Mouse (Mus musculus): ENCODE results near the gene Slc9a3r1. TPM values are rescaled to one million over a fixed set of nuclear protein-coding genes. Genes with fewer than 3 reads are reported as not detected.

The Slc9a3r1 gene
- polyA plus RNA-seq, 1 experiment from 2014 or later = 46.6 TPM

DNA sequence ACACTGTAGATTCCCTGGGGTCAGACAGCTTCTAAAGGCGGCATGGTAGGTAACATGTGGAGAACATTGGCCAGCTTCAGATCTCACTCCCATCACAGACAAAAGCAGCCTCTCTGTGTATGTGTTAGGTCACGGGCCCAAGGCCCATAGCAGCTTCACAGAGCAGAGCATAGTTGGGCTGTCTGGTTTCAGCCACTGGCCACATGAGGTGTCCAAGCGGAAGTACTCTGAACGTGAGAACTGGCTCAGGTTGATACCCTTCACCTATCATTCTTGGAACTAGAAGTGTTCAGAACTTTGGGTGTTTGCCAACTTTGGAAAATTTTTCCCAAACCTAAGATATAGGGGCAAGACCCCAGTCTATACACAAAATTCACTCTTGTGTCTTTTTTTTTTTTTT is 6.3 kb downstream of the Slc9a3r1 start:
- Histone ChIP-seq H3K4me2 (ENCODE audit: low read length) (no peak overlapping the region), H3K27me3 (ENCODE audit: control insufficient read depth, insufficient read depth, low read length) (peaks cover 12% of the 10 kb centered on the region; the same call in 1 of the 2 replicates), H3K4me3 (replicated peaks; ENCODE audit: low read depth, low read length) (no peak overlapping the region), H3K4me1 (ENCODE audit: control insufficient read depth, insufficient read depth, low read length) (peaks cover 23% of the 10 kb centered on the region), H3K9me3 (ENCODE audit: control insufficient read depth, low read length) (no peaks in the 10 kb centered on the region), H3K9ac (replicated peaks; ENCODE audit: low read length) (no peak overlapping the region), H3K27ac (replicated peaks; ENCODE audit: low read depth, low read length) (no peak overlapping the region), H3K36me3 (ENCODE audit: control insufficient read depth, insufficient read depth, low read length) (no peaks in the 10 kb centered on the region)
- WGBS = 91% methylated on average over 4 of the region's 4 CpGs
- ATAC-seq (ENCODE audit: low FRiP score, low TSS enrichment) (no peak), DNase-seq (no peak)

DNA sequence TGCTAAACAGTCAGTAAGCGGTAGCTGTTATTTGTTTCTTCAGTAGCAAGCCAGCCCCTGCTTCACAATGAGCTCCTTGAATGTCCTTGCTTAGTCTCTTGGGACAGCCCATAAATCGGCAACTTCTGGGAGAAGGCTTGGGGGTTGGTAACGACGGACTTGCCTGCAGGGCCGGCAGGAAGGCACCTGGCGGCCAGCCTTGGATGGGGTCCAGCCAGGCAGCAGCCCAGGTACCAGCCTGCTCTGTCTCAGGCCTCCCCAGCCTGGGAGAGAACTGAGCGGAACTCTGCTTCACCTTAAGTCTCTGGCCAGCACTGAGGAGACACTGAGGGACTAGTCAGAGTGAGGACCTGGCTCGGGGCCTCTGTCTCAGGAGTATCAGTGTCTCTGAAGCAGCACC is 8.0 kb downstream of the Slc9a3r1 start:
- Histone ChIP-seq H3K4me1 (ENCODE audit: control insufficient read depth, insufficient read depth, low read length) (peaks cover 25% of the 10 kb centered on the region), H3K27ac (replicated peaks; ENCODE audit: low read depth, low read length) (no peak overlapping the region), H3K36me3 (ENCODE audit: control insufficient read depth, insufficient read depth, low read length) (no peaks in the 10 kb centered on the region), H3K27me3 (ENCODE audit: control insufficient read depth, insufficient read depth, low read length) (no peaks in the 10 kb centered on the region), H3K4me2 (ENCODE audit: low read length) (no peak overlapping the region), H3K4me3 (replicated peaks; ENCODE audit: low read depth, low read length) (no peak overlapping the region), H3K9ac (replicated peaks; ENCODE audit: low read length) (no peak overlapping the region), H3K9me3 (ENCODE audit: control insufficient read depth, low read length) (no peaks in the 10 kb centered on the region)
- WGBS = 54% methylated on average over 8 of the region's 8 CpGs
- DNase-seq (no peak), ATAC-seq (ENCODE audit: low FRiP score, low TSS enrichment) (no peak)

- no peak overlapping the region for H3K27ac ChIP-seq (replicated peaks; ENCODE audit: low read depth, low read length)
- no peaks in the 10 kb centered on the region for H3K9me3 ChIP-seq (ENCODE audit: control insufficient read depth, low read length)
- WGBS = 27% methylated on average over 4 of the region's 4 CpGs
- DNase-seq = peak; percentile 77
- no peak overlapping the region for H3K4me3 ChIP-seq (replicated peaks; ENCODE audit: low read depth, low read length)
- no peak overlapping the region for H3K4me2 ChIP-seq (ENCODE audit: low read length)
- H3K4me1 ChIP-seq (ENCODE audit: control insufficient read depth, insufficient read depth, low read length) = peaks cover 35% of the 10 kb centered on the region
- H3K9ac ChIP-seq (replicated peaks; ENCODE audit: low read length) = no peak overlapping the region
- no peaks in the 10 kb centered on the region for H3K27me3 ChIP-seq (ENCODE audit: control insufficient read depth, insufficient read depth, low read length)
- no peak for ATAC-seq (ENCODE audit: low FRiP score, low TSS enrichment)
- no peaks in the 10 kb centered on the region for H3K36me3 ChIP-seq (ENCODE audit: control insufficient read depth, insufficient read depth, low read length)
These were observed 9.7 kb downstream of the Slc9a3r1 start for GRCm38 (mm10) chr11:115172825-115173287.

GRCm38 (mm10) chr11:115173549-115174339 is 10.6 kb downstream of the Slc9a3r1 start:
- WGBS = 12% methylated on average over 16 of the region's 16 CpGs
- Histone ChIP-seq H3K9ac (replicated peaks; ENCODE audit: low read length) (no peak overlapping the region; the same call in 1 of the 2 replicates), H3K4me3 (replicated peaks; ENCODE audit: low read depth, low read length) (no peak overlapping the region), H3K27ac (replicated peaks; ENCODE audit: low read depth, low read length) (no peak overlapping the region), H3K36me3 (ENCODE audit: control insufficient read depth, insufficient read depth, low read length) (no peaks in the 10 kb centered on the region), H3K27me3 (ENCODE audit: control insufficient read depth, insufficient read depth, low read length) (no peaks in the 10 kb centered on the region), H3K4me1 (ENCODE audit: control insufficient read depth, insufficient read depth, low read length) (peaks cover 36% of the 10 kb centered on the region), H3K9me3 (ENCODE audit: control insufficient read depth, low read length) (no peaks in the 10 kb centered on the region), H3K4me2 (ENCODE audit: low read length) (no peak overlapping the region)
- ATAC-seq (ENCODE audit: low FRiP score, low TSS enrichment) (no peak), DNase-seq (no peak)

DNA sequence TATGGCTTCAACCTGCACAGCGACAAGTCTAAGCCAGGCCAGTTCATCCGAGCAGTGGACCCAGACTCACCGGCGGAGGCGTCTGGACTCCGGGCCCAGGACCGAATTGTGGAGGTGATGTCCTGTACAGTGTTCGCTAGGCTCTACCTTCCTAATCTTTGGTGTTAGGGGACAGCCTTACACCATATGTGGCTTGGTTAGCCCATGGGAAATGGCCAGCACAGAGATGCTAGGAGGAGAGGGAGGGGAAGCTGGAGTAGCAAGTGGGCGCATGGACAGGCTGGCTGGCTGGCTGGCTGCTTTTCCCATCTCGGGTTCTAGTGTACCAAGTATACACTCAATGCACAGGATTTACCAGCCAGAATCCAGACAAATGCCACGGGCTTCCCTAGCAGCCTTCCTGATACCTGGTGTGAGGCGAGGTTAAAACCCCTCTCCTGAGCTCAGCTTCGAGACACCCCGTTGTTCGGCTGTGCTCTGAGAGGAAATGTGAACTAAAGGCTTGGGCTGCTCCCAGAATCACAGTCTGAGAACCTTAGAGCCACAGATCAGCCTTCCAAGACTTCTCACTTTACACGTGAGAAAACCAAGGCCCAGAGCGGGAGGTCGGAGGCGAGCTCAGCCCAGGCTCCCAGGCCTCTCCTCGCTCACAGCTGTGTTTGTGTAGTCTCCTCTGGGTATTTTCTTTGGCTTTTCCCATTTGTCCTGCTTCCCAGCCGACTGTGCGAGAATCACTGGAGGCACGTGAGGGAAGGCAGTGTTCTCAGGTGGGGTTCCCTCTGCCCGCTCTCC is 13.5 kb downstream of the Slc9a3r1 start:
- H3K9me3 ChIP-seq (ENCODE audit: control insufficient read depth, low read length) = no peaks in the 10 kb centered on the region
- H3K4me3 ChIP-seq (replicated peaks; ENCODE audit: low read depth, low read length) = no peak overlapping the region
- 62% methylated on average over 24 of the region's 24 CpGs for WGBS
- no peaks in the 10 kb centered on the region for H3K27me3 ChIP-seq (ENCODE audit: control insufficient read depth, insufficient read depth, low read length)
- no peak overlapping the region for H3K9ac ChIP-seq (replicated peaks; ENCODE audit: low read length)
- H3K36me3 ChIP-seq (ENCODE audit: control insufficient read depth, insufficient read depth, low read length) = no peaks in the 10 kb centered on the region
- 0 out of 2 replicates have a peak overlapping the region, but pooled peaks have one; percentile 3 for H3K27ac ChIP-seq (replicated peaks; ENCODE audit: low read depth, low read length)
- DNase-seq = no peak
- ATAC-seq (ENCODE audit: low FRiP score, low TSS enrichment) = no peak
- H3K4me1 ChIP-seq (ENCODE audit: control insufficient read depth, insufficient read depth, low read length) = peaks cover 36% of the 10 kb centered on the region
- H3K4me2 ChIP-seq (ENCODE audit: low read length) = no peak overlapping the region

- Histone ChIP-seq H3K4me1 (ENCODE audit: control insufficient read depth, insufficient read depth, low read length) (peaks cover 30% of the 10 kb centered on the region), H3K4me3 (replicated peaks; ENCODE audit: low read depth, low read length) (no peak overlapping the region), H3K9ac (replicated peaks; ENCODE audit: low read length) (no peak overlapping the region), H3K27me3 (ENCODE audit: control insufficient read depth, insufficient read depth, low read length) (no peaks in the 10 kb centered on the region), H3K9me3 (ENCODE audit: control insufficient read depth, low read length) (no peaks in the 10 kb centered on the region), H3K27ac (replicated peaks; ENCODE audit: low read depth, low read length) (0 out of 2 replicates have a peak overlapping the region, but pooled peaks have one; percentile 37), H3K4me2 (ENCODE audit: low read length) (peak overlapping the region; percentile 25; the same call in 1 of the 2 replicates), H3K36me3 (ENCODE audit: control insufficient read depth, insufficient read depth, low read length) (no peaks in the 10 kb centered on the region)
- ATAC-seq (ENCODE audit: low FRiP score, low TSS enrichment) (peak; percentile 49; the same call in 1 of the 2 replicates), DNase-seq (peak; percentile 76)
- WGBS = 21% methylated on average over 10 of the region's 10 CpGs
These were observed 14.5 kb downstream of the Slc9a3r1 start for GRCm38 (mm10) chr11:115177559-115178195.

DNA sequence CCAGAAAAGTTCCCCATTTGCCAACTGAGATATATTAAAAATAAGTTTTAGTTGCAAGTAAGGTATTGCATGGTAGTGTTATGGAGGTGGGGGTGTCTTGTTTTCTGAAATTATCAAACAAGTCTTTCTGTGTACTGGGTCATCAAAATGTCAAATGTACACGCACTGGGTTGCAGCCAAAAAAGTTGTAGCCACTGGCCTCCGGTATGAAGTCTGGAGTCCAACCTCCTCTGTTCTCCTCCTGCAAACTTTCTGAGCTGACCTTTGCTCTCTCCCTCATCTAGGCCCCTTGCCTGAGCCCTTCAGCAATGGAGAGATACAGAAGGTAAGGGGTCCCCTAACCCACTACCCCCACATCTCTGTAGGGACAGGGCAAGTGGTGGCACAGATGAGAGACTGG is 15.6 kb downstream of the Slc9a3r1 start:
- no peak for DNase-seq
- 96% methylated on average over 2 of the region's 2 CpGs for WGBS

GRCm38 (mm10) chr11:115179191-115179590 is 16.1 kb downstream of the Slc9a3r1 start:
- H3K4me2 ChIP-seq (ENCODE audit: low read length) = no peak overlapping the region
- no peaks in the 10 kb centered on the region for H3K9me3 ChIP-seq (ENCODE audit: control insufficient read depth, low read length)
- H3K4me1 ChIP-seq (ENCODE audit: control insufficient read depth, insufficient read depth, low read length) = peaks cover 19% of the 10 kb centered on the region; the same call in 1 of the 2 replicates
- H3K4me3 ChIP-seq (replicated peaks; ENCODE audit: low read depth, low read length) = no peak overlapping the region
- no peaks in the 10 kb centered on the region for H3K27me3 ChIP-seq (ENCODE audit: control insufficient read depth, insufficient read depth, low read length)
- ATAC-seq (ENCODE audit: low FRiP score, low TSS enrichment) = no peak
- 74% methylated on average over 6 of the region's 6 CpGs for WGBS
- no peaks in the 10 kb centered on the region for H3K36me3 ChIP-seq (ENCODE audit: control insufficient read depth, insufficient read depth, low read length)
- H3K27ac ChIP-seq (replicated peaks; ENCODE audit: low read depth, low read length) = no peak overlapping the region
- H3K9ac ChIP-seq (replicated peaks; ENCODE audit: low read length) = no peak overlapping the region
- no peak for DNase-seq

More for the DNA sequence above, 15.6 kb downstream of the Slc9a3r1 start:
- no peak for ATAC-seq (ENCODE audit: low FRiP score, low TSS enrichment)
- peaks cover 21% of the 10 kb centered on the region; the same call in 1 of the 2 replicates for H3K4me1 ChIP-seq (ENCODE audit: control insufficient read depth, insufficient read depth, low read length)
- no peaks in the 10 kb centered on the region for H3K9me3 ChIP-seq (ENCODE audit: control insufficient read depth, low read length)
- no peak overlapping the region for H3K4me3 ChIP-seq (replicated peaks; ENCODE audit: low read depth, low read length)
- H3K36me3 ChIP-seq (ENCODE audit: control insufficient read depth, insufficient read depth, low read length) = no peaks in the 10 kb centered on the region
- no peak overlapping the region for H3K9ac ChIP-seq (replicated peaks; ENCODE audit: low read length)
- H3K27ac ChIP-seq (replicated peaks; ENCODE audit: low read depth, low read length) = no peak overlapping the region
- H3K4me2 ChIP-seq (ENCODE audit: low read length) = no peak overlapping the region
- H3K27me3 ChIP-seq (ENCODE audit: control insufficient read depth, insufficient read depth, low read length) = no peaks in the 10 kb centered on the region

All from midbrain, embryonic 14.5 days (tissue).